Mouse (Mus musculus): Measurements from ENCODE around the gene Lbhd1. TPM values are rescaled to one million over a fixed set of nuclear protein-coding genes. Genes with fewer than 3 reads are reported as not detected.
"Not testable (repeated sequence)": the region's sequence is repeated elsewhere in the genome, so short reads cannot be mapped to it uniquely, and the experiment has no call there.

Lbhd1 gene
- polyA plus RNA-seq, 1 experiment from 2014 or later: 77.0 TPM

DNA sequence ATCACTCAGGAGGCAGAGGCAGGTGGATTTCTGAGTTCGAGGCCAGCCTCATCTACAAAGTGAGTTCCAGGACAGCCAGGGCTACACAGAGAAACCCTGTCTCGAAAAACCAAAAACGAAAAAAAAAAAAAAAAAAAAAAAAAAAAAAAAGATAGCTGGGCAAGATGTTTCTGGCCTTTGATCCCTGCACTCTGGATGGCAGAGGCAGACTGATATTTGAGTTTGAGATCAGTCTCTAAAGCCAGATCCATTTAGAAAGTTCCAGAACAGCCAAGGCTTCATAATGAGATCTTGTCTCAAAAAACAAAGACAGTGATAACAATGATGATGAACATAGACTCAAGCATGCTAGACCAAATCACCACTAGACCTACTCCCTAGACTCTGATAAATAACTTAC lies 13.2 kb upstream of the Lbhd1 start:
- Histone ChIP-seq H3K4me2 (ENCODE audit: low read depth, low read length) (peak overlapping the region; percentile 63), H3K27ac (ENCODE audit: low read length) (peak overlapping the region; percentile 83; the same call in 1 of the 2 replicates)
- H3K4me1 ChIP-seq (ENCODE audit: control insufficient read depth, insufficient read depth, low read length); H3K4me3 ChIP-seq (replicated peaks; ENCODE audit: low read length); H3K27me3 ChIP-seq (ENCODE audit: control insufficient read depth, insufficient read depth, low read length); ATAC-seq (ENCODE audit: insufficient read depth, low FRiP score); H3K36me3 ChIP-seq (ENCODE audit: control insufficient read depth, insufficient read depth, low read length); H3K9ac ChIP-seq (ENCODE audit: low read length); H3K9me3 ChIP-seq (replicated peaks; ENCODE audit: control insufficient read depth, low read length): not testable (repeated sequence)
- 75% methylated on average over 3 of the region's 3 CpGs for WGBS

DNA sequence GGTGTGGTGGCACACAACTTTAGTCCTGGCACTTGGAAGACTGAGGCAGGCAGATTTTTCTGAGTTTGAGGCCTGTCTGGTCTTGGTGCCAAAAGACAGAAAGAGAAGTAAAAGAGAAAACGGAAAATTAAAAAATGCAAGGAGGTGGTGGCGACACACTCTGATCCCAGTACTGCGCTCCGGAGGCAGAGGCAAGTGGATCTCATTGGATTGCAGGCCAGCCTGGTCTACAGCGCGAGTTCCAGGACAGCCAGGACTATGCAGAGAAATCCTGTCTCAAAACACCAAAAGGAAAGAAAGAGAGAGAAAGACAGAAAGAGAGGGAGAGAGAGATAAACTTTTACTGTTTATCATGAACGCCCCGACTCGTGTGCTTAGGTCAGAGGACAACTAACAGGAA lies 12.7 kb upstream of the Lbhd1 start:
- 0 out of 2 replicates have a peak, but pooled peaks cover 4% of the 10 kb centered on the region for H3K36me3 ChIP-seq (ENCODE audit: control insufficient read depth, insufficient read depth, low read length)
- peak overlapping the region; percentile 96 for H3K9ac ChIP-seq (ENCODE audit: low read length)
- H3K4me3 ChIP-seq (replicated peaks; ENCODE audit: low read length): peak overlapping the region; percentile 93
- peak overlapping the region; percentile 83 for H3K27ac ChIP-seq (ENCODE audit: low read length)
- H3K27me3 ChIP-seq (ENCODE audit: control insufficient read depth, insufficient read depth, low read length): no peaks in the 10 kb centered on the region
- H3K4me1 ChIP-seq (ENCODE audit: control insufficient read depth, insufficient read depth, low read length): peaks cover 8% of the 10 kb centered on the region
- H3K9me3 ChIP-seq (replicated peaks; ENCODE audit: control insufficient read depth, low read length): no peaks in the 10 kb centered on the region
- peak overlapping the region; percentile 63 for H3K4me2 ChIP-seq (ENCODE audit: low read depth, low read length)
- 45% methylated on average over 9 of the region's 9 CpGs for WGBS
- ATAC-seq (ENCODE audit: insufficient read depth, low FRiP score): no peak

DNA sequence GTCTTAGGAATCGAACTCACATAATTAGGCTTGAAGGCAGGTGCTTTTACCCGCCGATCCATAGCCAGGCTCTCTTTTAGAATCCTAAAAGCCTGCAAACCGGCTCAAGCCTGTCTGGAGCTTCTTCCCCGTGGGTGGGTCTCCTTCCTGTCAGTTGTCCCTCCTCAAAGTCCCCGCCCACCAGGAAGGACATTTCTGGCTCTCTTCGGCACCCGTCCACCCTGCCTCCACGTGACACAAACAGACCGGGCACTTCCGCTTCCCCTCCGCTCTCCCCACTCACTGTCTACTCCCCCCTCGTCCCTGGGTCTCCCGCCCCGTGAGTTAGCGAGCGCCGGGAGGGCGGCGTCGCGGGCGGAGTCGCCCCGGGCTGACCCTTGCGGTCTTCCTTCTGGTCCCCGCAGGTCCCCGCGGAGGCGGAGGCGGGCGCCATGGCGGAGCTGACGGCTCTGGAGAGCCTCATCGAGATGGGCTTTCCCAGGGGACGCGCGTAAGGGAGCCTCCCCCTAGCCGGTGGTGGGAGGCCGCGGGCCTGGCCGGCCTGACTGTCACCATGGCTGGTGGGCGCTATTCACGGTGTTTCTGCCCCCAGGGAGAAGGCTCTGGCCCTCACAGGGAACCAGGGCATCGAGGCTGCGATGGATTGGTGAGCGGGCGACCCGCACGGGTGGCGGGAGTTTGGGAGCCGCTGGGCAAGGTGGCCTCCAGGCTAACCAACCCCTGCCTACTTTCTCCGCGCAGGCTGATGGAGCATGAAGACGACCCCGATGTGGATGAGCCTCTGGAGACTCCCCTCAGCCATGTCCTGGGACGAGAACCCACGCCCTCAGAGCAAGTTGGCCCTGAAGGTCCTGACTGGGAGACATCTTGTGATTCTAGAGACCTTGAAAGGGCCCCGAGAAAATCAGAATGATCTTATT lies 12.0 kb upstream of the Lbhd1 start, which contains the start of gene Ubxn1:
Ubxn1 (plus strand) TSS at position 230 of the 920 bp plus-strand sequence.
- ATAC-seq (ENCODE audit: insufficient read depth, low FRiP score): peak; percentile 96
- WGBS: under 1% methylated on average over 59 of the region's 59 CpGs
- peak within 1 kb of the TSS; percentile 78 for H3K4me2 ChIP-seq (ENCODE audit: low read depth, low read length)
- no peaks in the 10 kb centered on the region for H3K27me3 ChIP-seq (ENCODE audit: control insufficient read depth, insufficient read depth, low read length)
- H3K9ac ChIP-seq (ENCODE audit: low read length): peak within 1 kb of the TSS; percentile 96
- H3K27ac ChIP-seq (ENCODE audit: low read length): peak within 1 kb of the TSS; percentile 90
- no peaks in the 10 kb centered on the region for H3K9me3 ChIP-seq (replicated peaks; ENCODE audit: control insufficient read depth, low read length)
- peak within 1 kb of the TSS; percentile 93 for H3K4me3 ChIP-seq (replicated peaks; ENCODE audit: low read length)
- peaks cover 8% of the 10 kb centered on the region for H3K4me1 ChIP-seq (ENCODE audit: control insufficient read depth, insufficient read depth, low read length)
- peaks cover 7% of the 10 kb centered on the region; the same call in 1 of the 2 replicates for H3K36me3 ChIP-seq (ENCODE audit: control insufficient read depth, insufficient read depth, low read length)

DNA sequence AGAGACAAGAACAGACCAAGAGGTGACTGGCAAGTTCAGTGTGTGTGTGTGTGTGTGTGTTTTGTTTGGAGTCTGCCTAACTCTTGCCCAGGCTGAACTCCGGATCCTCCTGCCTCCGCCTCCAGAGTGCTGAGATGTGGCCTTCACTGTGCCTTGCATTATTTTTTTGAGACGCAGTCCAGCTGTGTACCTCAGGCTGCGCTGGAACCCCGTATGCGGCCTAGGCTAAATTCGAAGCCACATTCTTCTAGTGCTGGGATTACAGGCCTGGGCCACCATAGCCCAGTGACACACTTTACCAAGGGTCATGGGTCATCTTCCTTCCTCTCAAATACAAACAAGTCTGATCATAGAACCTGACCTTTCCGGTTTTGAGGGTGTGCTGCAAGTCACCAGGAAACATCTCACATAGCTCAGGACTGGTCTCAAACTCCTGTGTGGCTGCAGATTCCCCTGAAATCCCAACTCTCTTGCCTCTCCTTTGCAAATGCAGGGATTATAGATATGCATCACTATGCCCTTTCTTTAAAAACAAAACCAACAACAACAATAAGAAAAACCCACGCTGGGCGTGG lies 11.2 kb upstream of the Lbhd1 start:
- no peaks in the 10 kb centered on the region for H3K27me3 ChIP-seq (ENCODE audit: control insufficient read depth, insufficient read depth, low read length)
- no peak for ATAC-seq (ENCODE audit: insufficient read depth, low FRiP score)
- H3K9me3 ChIP-seq (replicated peaks; ENCODE audit: control insufficient read depth, low read length): no peaks in the 10 kb centered on the region
- peak overlapping the region; percentile 96 for H3K9ac ChIP-seq (ENCODE audit: low read length)
- H3K27ac ChIP-seq (ENCODE audit: low read length): peak overlapping the region; percentile 90
- 63% methylated on average over 10 of the region's 10 CpGs for WGBS
- H3K4me2 ChIP-seq (ENCODE audit: low read depth, low read length): peak overlapping the region; percentile 78
- peak overlapping the region; percentile 93 for H3K4me3 ChIP-seq (replicated peaks; ENCODE audit: low read length)
- peaks cover 7% of the 10 kb centered on the region; the same call in 1 of the 2 replicates for H3K36me3 ChIP-seq (ENCODE audit: control insufficient read depth, insufficient read depth, low read length)
- peaks cover 8% of the 10 kb centered on the region for H3K4me1 ChIP-seq (ENCODE audit: control insufficient read depth, insufficient read depth, low read length)

DNA sequence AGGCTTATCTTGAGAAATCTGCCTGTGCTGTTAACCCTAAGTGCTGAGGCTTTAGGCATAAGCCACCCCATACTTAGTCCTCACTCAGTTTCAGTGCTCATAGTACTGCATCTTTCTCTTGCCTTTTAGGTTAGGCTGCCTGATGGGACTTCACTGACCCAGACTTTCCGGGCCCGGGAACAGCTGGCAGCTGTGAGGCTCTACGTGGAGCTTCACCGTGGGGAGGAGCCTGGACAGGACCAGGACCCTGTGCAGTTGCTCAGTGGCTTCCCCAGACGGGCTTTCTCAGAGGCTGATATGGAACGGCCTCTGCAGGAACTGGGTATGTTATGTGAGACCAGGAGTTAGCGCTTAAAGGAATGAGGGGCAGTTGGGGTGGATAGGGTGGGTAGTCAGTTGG lies 8.5 kb upstream of the Lbhd1 start:
- Histone ChIP-seq H3K36me3 (ENCODE audit: control insufficient read depth, insufficient read depth, low read length) (peaks cover 7% of the 10 kb centered on the region; the same call in 1 of the 2 replicates), H3K9ac (ENCODE audit: low read length) (no peak overlapping the region), H3K4me2 (ENCODE audit: low read depth, low read length) (no peak overlapping the region), H3K27me3 (ENCODE audit: control insufficient read depth, insufficient read depth, low read length) (no peaks in the 10 kb centered on the region), H3K4me1 (ENCODE audit: control insufficient read depth, insufficient read depth, low read length) (peaks cover 16% of the 10 kb centered on the region), H3K9me3 (replicated peaks; ENCODE audit: control insufficient read depth, low read length) (no peaks in the 10 kb centered on the region), H3K27ac (ENCODE audit: low read length) (peak overlapping the region; percentile 42), H3K4me3 (replicated peaks; ENCODE audit: low read length) (no peak overlapping the region)
- ATAC-seq (ENCODE audit: insufficient read depth, low FRiP score): no peak
- WGBS: 89% methylated on average over 7 of the region's 7 CpGs

DNA sequence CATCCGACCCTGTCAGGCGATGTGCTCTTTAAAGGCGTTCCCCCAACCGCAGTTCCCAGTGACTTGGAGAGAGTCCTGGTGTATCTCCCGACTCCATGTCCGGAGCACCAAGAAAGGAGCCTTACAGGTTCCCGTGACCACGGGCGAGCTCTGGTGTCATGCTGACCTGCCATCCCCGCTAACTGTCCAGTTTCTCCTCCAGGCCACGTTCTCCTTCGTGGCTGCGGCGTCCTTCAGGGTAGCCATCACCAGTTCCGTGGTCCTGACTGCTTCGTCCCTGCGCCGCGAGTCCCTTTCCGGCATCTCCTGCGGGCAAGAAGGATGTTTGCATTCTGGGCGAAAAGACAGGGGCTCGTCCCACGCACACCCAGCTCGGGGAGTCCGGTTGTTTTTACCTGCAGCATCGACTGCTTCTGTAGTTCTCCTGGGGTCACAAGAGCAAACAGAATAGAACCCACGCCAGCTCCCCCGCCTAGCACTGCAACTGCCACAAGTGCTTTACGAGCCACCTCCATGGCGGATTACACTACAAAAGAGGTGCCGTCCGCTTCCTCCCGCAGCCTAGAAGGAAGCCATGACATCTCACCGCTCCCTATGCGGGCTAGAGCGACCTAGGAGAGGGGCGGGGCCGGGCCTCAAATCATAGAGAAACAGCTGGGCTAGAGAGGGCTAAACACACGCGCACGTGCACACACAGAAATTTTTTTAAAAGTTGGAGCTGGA lies 3.1 kb upstream of the Lbhd1 start, which contains the start of gene Uqcc3:
Uqcc3 (minus strand) TSS at position 613 of the 723 bp plus-strand sequence.
- no peaks in the 10 kb centered on the region for H3K9me3 ChIP-seq (replicated peaks; ENCODE audit: control insufficient read depth, low read length)
- H3K4me2 ChIP-seq (ENCODE audit: low read depth, low read length): peak within 1 kb of the TSS; percentile 79
- H3K36me3 ChIP-seq (ENCODE audit: control insufficient read depth, insufficient read depth, low read length): peaks cover 6% of the 10 kb centered on the region; the same call in 1 of the 2 replicates
- WGBS: under 1% methylated on average over 42 of the region's 42 CpGs
- peak within 1 kb of the TSS; percentile 91 for H3K9ac ChIP-seq (ENCODE audit: low read length)
- peaks cover 8% of the 10 kb centered on the region; the same call in 1 of the 2 replicates for H3K4me1 ChIP-seq (ENCODE audit: control insufficient read depth, insufficient read depth, low read length)
- no peaks in the 10 kb centered on the region for H3K27me3 ChIP-seq (ENCODE audit: control insufficient read depth, insufficient read depth, low read length)
- peak within 1 kb of the TSS; percentile 87 for H3K4me3 ChIP-seq (replicated peaks; ENCODE audit: low read length)
- peak; percentile 95 for ATAC-seq (ENCODE audit: insufficient read depth, low FRiP score)
- H3K27ac ChIP-seq (ENCODE audit: low read length): peak within 1 kb of the TSS; percentile 86

DNA sequence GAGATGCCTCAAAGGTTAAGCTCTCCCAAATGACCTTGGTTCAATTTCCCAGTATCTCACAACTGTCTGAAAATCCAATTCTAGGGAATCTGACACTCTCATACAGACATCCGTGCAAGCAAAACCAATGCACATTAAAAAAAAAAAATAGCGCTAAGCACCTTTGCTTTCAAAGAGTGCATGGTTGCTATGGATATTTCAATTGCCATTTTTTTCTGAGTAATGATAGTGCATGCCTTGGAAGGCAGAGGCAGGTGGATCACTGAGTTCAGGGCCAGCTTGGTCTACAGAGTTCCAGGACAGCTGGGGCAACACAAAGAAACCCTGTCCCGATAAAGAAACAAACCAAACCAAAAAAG lies 2.5 kb upstream of the Lbhd1 start:
- Histone ChIP-seq H3K4me2 (ENCODE audit: low read depth, low read length) (peak overlapping the region; percentile 79), H3K9ac (ENCODE audit: low read length) (peak overlapping the region; percentile 91), H3K27me3 (ENCODE audit: control insufficient read depth, insufficient read depth, low read length) (no peaks in the 10 kb centered on the region), H3K36me3 (ENCODE audit: control insufficient read depth, insufficient read depth, low read length) (peaks cover under 1% of the 10 kb centered on the region; the same call in 1 of the 2 replicates), H3K4me1 (ENCODE audit: control insufficient read depth, insufficient read depth, low read length) (peaks cover 8% of the 10 kb centered on the region; the same call in 1 of the 2 replicates), H3K9me3 (replicated peaks; ENCODE audit: control insufficient read depth, low read length) (no peaks in the 10 kb centered on the region), H3K27ac (ENCODE audit: low read length) (no peak overlapping the region), H3K4me3 (replicated peaks; ENCODE audit: low read length) (peak overlapping the region; percentile 87)
- no peak for ATAC-seq (ENCODE audit: insufficient read depth, low FRiP score)
- 12% methylated on average over 3 of the region's 3 CpGs for WGBS

DNA sequence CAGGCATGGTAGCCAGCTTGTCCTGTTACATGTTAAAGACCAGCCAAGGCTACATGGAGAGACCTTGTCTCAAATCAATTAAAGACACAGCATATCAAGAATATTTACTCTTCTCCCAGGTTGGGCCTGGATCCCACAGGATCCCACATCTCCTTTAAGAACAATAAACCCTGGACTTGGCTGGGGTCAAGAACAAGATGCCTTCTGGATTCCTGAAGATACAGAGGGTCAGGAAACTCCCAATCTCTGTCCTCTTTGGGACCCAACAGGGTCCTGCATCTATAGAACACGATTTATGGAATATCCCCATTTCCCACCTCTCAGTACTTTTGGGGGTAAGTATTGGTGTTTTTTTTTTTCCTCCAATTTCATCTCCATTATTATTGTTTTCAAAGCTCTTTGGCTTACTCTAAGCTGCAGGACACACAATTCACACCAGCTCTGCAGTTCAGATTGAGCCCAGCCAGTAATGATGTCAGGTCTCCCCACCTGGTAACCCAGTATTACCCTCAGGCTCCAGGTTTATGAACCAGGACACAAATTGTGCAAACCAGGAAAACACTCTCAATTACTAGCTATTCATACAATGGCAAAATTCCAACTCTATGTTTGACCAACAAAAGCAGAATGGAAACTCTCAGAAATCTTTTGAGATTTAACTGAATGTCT lies 3.5 kb downstream of the Lbhd1 start:
- H3K9ac ChIP-seq (ENCODE audit: low read length): no peak overlapping the region
- WGBS: 46% methylated on average over 1 of the region's 1 CpGs
- H3K27ac ChIP-seq (ENCODE audit: low read length): peak overlapping the region; percentile 86
- H3K9me3 ChIP-seq (replicated peaks; ENCODE audit: control insufficient read depth, low read length): no peaks in the 10 kb centered on the region
- H3K4me3 ChIP-seq (replicated peaks; ENCODE audit: low read length): no peak overlapping the region
- H3K27me3 ChIP-seq (ENCODE audit: control insufficient read depth, insufficient read depth, low read length): no peaks in the 10 kb centered on the region
- H3K4me1 ChIP-seq (ENCODE audit: control insufficient read depth, insufficient read depth, low read length): peaks cover 13% of the 10 kb centered on the region
- peak overlapping the region; percentile 83; the same call in 1 of the 2 replicates for H3K4me2 ChIP-seq (ENCODE audit: low read depth, low read length)
- ATAC-seq (ENCODE audit: insufficient read depth, low FRiP score): no peak
- no peaks in the 10 kb centered on the region for H3K36me3 ChIP-seq (ENCODE audit: control insufficient read depth, insufficient read depth, low read length)

Measured in stomach, embryonic 16.5 days (tissue).